Mouse (Mus musculus): ENCODE data around the gene Gm5565. TPM values are rescaled to one million over a fixed set of nuclear protein-coding genes. Genes with fewer than 3 reads are reported as not detected.
"Not testable (repeated sequence)": the region's sequence is repeated elsewhere in the genome, so short reads cannot be mapped to it uniquely, and the experiment has no call there.

Gene Gm5565
- not detected for total RNA-seq (2022)

DNA sequence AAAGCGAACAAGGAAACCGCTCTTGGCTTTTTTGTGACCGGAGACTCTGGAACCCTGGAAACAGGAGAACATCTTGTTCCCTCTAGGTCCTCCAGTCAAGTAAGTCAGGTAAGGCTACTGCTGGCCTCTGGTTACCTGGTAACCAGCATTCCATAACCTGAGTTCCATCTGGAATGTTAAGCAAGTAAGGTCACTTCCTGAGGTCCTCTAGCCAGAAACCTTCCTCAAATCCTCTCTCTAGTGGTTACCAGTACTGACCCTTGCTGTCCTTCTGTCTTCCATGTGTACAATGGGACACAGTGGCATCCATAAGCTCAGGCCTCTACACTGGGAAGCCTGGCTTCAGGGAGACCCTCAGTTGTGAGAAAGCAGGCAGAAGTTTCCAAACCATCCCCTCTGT is at the start of gene Gm5565:
Gene Gm5565 (minus strand): TSS at position 101 of the 400 bp plus-strand sequence.
- not testable (repeated sequence) for DNase-seq (ENCODE audit: low spot score)

DNA sequence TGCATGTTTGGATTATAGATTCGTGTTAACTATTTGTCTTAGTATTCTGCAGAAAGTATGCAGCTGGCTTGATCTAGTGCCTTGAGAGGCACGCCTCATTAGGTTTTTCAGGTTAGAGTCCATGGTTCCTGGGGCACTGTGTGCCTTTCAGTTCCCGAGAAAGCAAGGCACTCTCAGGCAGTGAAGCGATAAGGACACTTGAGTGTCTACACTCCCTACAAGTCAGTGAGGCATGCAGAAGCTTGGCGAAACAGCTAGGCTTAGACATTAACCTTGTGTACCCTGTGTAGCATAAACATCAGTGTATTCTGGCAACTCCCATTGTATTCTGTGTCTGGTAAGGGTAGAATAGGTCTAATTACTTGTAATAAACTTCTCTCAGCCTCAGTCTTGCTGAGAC is 45.2 kb upstream of the Gm5565 start:
- DNase-seq (ENCODE audit: low spot score) = no peak

DNA sequence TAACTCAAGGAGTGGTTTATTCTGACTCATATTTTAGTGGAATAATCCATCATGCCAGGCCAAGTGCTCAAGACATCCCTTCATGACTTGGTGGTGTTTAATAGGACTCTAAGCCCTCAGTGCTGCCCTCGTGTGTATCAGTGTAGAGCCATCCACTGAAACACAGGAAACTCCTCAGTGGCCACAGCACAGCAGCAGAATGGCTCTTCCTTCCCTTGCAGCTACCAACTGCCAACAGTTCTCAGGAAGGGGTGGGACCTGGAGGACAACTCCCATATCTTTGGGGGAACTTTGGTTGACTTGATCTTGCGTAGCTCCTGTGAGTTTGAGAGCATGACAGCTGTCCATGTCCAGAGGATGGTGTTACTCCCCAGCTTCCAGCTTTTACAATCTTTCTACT is 43.6 kb upstream of the Gm5565 start:
- no peak for DNase-seq (ENCODE audit: low spot score)

DNA sequence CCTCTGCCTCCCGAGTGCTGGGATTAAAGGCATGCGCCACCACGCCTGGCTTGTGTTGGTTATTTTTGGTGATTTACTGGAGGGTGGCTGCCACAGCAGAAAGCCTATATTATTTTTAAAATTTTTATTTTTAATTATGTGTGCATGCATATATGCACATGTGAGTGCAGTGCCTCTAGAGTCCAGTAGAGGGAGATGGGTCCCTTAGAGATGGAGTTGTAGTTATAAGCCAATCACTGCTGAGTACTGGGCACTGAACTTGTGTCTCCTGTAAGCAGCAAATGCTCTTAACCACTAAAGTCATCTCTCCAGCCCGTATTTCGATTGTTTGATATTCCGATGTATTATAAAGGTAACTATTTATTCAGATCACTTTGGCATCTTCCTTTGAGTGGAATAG is 40.2 kb upstream of the Gm5565 start:
- DNase-seq (ENCODE audit: low spot score) = no peak

DNA sequence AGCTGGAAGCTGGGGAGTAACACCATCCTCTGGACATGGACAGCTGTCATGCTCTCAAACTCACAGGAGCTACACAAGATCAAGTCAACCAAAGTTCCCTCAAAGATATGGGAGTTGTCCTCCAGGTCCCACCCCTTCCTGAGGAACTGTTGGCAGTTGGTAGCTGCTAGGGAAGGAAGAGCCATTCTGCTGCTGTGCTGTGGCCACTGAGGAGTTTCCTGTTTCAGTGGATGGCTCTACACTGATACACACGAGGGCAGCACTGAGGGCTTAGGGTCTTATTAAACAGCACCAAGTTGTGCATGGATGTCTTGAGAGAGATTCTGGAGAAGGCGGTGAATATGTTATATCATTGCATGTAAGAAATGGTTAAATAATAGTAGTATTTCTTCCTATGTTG is 39.2 kb upstream of the Gm5565 start:
- no peak for DNase-seq (ENCODE audit: low spot score)

DNA sequence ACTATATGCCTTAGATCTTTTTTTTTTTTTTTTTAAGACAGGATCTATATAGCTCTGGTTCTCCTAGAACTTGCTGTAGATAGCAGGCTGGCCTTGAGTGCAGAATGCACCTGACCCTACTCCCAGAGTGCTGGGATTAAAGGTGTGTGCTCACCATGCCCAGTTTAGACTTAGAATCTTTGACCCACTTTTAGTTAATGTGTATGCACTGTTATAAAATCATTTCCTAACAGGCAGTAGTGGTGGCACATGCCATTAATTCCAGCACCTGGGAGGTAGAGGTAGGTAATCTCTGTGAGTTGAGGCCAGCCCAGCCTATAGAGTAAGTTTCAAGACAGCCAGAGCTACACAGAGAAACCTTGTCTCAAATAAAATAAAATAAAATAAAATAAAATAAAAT is 38.7 kb upstream of the Gm5565 start:
- no peak for DNase-seq (ENCODE audit: low spot score)

DNA sequence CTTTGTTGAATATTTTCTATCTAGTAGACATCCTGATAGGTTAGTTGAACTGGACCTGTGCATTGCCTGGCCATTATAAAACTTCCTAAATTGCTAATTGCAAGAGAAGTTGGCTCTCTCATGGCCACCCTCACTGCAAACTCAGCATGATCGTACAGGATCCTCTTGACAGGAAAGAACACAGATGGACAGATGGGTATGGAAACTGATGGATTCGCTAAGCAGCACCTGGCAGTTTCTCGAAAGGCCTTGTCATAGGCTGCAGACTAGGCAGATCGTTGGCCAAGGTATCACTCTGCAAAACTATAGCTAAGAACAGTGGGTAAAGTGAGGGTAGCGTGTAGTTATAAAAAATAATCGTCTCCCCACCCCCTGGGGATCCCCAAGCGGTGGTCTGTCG is 33.0 kb upstream of the Gm5565 start:
- no peak for DNase-seq (ENCODE audit: low spot score)

DNA sequence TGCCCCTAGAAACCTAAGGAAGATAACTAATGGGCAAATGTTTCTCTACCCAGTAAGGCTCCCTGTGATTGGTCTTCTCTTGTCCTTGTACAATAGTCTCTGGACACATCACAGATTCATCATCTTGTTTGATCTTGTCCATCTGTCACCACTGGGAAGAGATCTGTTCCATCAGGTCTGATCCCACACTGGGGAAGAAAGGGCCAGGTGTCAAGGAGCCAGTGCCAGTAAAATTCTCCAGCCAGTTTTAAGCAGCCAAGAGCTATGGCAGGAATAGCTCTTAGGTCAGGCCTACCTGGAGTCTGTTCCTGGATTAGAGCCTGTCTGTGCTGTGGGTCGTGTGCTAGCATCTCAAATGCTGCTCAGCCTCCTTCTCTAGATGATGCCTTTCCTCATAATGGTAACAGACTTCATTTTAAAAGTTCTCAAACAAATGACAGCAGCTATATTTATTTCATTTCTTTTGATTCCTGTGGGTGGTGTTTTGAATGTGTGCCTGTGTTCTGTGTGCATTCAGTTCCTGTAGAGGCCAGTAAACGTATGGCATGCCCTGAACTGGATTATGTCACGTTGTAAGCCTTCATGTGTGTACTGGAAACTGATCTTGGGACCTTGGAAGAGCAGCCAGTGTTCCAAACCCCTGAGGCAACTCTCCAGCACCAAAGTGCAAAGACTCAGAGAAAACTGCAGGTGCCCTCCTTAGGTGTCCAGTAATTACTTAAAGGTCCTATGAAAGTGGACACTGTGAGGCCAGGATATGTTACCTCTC is 30.3 kb upstream of the Gm5565 start:
- DNase-seq (ENCODE audit: low spot score) = no peak

DNA sequence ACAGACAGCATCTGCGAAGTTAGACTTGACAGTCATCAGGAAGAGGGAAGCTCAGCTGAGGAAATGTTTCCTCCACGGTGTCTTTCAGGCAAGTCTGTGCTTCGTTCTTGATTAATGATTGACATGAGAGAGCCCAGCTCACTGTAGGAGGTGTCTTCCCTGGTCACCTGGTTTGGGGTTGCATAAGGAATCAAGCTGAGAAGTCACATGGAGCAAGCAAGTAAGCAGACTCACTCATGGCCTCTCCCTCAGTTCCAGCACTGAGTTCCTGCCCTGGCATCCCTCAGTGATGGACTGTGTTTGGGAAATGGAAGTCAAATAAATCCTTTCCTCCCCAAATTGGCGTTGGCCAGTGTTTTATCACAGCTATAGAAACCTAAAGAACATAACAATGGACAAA is 29.8 kb upstream of the Gm5565 start:
- DNase-seq (ENCODE audit: low spot score) = no peak

DNA sequence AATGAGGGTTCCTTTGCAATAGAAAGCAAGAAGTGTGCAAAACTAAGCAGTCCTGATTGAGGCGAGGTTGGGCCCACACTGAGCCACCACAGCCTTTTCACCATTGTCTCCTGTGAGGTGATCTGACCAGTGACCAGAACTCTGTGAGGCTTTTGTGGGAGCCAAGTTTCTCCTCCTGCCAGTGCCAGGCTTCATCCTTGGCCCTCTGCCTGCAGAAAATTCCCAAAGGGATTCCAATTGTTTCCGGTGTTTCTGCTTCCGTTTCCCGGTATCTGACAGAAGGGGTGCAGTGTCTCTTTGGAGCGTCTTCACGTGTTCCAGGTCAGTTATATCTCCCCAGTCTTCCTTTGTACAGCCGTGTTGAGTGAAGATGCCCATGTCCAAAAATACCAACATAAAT is 28.4 kb upstream of the Gm5565 start:
- no peak for DNase-seq (ENCODE audit: low spot score)

DNA sequence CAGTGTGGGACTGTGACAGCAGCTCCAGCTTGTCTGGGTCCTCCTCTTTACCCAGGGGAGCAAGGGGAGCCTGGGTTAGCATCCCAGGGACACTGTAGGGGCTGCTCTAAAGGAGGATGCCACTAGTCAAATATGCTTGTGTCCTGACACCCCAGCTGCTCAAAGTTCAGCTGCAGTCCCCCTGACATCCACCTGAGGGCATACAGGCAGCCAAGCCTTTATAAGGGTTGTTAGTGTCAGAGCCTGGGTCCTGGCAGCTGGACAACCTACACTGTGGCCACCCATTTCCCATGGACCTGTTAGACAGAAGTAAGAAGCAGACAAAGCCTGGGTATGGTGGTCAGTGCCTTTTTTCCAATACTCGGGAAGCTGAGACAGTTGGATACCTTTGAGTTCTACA is 27.8 kb upstream of the Gm5565 start:
- no peak for DNase-seq (ENCODE audit: low spot score)

DNA sequence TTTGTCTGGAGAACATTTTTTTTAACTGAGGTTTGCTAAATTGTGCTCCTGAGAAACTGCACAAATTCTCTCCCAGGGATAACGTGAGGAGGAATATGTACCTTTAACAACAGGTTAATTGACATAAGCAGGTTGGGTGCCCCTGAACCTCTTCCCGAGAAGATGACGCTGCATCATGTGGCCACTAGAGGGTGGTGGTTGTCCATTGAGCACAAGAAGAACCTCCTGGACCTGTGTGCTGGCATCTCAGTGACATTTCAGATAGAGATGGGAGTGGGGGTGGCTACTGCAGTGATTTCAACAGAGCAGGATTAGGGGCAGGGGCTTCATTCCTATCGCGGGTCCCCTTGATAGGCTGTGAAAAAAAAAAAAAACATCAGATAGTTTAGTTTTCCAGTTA is 27.1 kb upstream of the Gm5565 start:
- DNase-seq (ENCODE audit: low spot score) = peak; percentile 54

DNA sequence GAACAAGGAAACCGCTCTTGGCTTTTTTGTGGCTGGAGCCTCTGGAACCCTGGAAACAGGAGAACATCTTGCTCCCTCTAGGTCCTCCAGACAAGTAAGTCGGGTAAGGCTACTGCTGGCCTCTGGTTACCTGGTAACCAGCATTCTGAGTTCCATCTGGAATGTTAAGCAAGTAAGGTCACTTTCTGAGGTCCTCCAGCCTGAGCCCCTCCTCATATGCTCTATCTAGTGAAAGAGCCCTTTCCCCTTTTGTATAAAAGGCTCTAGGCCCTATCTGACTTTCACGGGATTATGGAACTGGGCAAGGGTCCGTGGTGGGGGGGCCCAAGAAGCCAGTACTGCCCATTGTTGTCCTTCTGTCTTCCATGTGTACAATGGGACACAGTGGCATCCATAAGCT is 24.9 kb upstream of the Gm5565 start, which contains the start of gene 1700001J03Rik:
Gene 1700001J03Rik (minus strand): TSS at position 101 of the 400 bp plus-strand sequence.
- not testable (repeated sequence) for DNase-seq (ENCODE audit: low spot score)

DNA sequence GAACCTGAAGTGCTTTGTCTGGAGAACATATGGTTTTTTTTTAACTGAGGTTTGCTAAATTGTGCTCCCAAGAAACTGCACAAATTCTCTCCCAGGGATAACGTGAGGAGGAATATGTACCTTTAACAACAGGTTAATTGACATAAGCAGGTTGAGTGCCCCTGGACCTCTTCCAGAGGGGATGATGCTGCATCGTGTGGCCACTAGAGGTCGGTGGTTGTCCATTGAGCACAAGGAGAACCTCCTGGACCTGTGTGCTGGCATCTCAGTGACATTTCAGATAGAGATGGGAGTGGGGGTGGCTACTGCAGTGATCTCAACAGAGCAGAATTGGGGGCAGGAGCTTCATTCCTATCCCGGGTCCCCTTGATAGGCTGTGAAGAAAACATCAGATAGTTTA is 12.4 kb upstream of the Gm5565 start:
- not testable (repeated sequence) for DNase-seq (ENCODE audit: low spot score)

DNA sequence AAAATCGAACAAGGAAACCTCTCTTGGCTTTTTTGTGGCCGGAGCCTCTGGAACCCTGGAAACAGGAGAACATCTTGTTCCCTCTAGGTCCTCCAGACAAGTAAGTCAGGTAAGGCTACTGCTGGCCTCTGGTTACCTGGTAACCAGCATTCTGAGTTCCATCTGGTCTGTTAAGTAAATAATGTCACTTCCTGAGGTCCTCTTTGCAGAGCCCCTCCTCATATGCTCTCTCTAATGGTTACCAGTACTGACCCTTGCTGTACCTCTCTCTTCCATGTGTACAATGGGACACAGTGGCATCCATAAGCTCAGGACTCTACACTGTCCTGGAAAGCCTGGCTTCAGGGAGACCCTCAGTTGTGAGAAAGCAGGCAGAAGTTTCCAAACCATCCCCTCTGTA is 10.3 kb upstream of the Gm5565 start, which contains the start of gene Gm6309:
Gene Gm6309 (minus strand): TSS at position 101 of the 400 bp plus-strand sequence.
- not testable (repeated sequence) for DNase-seq (ENCODE audit: low spot score)

DNA sequence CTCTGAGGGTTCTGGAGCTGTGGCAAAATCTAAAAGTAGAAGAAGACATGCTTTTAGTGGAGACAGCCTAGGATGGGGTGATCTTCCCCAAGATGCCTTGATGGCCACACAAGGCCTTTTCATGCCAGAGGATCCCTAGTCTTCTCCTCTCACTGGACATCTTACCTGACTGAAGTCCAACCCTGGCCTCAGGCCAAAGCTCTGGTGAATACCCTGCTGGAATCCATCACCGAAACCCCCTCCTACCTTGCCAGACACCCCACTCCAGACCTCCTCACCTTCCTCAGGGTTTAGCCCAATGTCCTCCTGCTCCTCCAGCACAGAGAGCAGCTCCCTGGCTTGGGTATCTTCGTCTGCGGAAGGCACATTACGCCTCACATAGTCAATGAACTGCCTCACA is 2.0 kb downstream of the Gm5565 start:
- not testable (repeated sequence) for DNase-seq (ENCODE audit: low spot score)

DNA sequence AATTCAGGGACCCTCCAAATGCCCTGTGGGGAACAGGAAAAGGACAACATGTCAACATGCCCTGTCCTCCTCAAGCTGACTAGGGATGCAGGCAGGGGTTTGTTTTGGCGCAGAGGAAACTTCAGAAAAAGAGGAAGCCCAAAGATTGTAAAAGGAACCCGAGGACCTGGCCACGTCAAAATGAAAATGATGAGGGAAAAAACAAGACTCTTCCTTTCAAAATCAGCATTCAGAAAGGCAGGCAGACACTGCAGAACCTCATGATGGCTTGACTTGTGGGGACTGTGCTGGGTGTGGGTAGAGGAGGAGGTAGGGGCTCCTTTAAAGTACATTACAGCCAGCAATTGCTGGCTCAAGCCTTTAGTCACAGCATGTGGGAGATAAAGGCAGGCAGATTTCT is 9.9 kb downstream of the Gm5565 start:
- no peak for DNase-seq (ENCODE audit: low spot score)

DNA sequence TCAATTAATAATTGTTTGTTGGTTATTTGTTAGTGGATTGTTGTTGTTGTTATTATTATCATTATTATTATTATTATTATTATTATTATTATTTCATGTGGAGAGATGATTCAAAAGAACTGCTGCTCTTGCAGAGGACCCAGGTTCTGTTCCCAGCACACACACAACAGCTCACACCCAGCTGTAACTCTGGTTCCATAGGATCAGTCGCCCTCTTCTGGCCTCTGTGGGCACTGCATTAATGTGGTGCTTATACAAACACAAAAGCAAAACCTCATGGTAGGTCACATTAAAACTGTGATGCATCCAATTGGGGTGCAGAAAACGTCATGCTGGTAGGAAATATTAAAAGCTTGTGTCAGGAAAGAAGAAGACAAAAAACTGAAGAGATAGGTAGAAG is 12.4 kb downstream of the Gm5565 start:
- DNase-seq (ENCODE audit: low spot score) = no peak

Other genes starting within 250 kb of the Gm5565 start
- gene Cyp3a25, start 150.9 kb downstream of the Gm5565 start, total RNA-seq (2022) = not detected
- not detected for gene Cyp3a59, start 81.3 kb downstream of the Gm5565 start, total RNA-seq (2022)
- gene Gm6309, start 10.2 kb upstream of the Gm5565 start, total RNA-seq (2022) = not detected
- gene 1700001J03Rik, start 24.8 kb upstream of the Gm5565 start, total RNA-seq (2022) = under 1 TPM in 3 of 4 experiments, not detected in 1; 0.63 to 0.85 (median 0.63) TPM
- gene Rnf6, start 61.0 kb upstream of the Gm5565 start, total RNA-seq (2022) = 10 to 100 TPM; 35.4 to 43.8 (median 40.9) TPM
- 10 to 100 TPM; 13.7 to 18.6 (median 16.9) TPM for gene Cdk8, start 70.7 kb upstream of the Gm5565 start, total RNA-seq (2022)
- gene Wasf3, start 224.4 kb upstream of the Gm5565 start, total RNA-seq (2022) = under 1 TPM; 0.25 to 0.57 (median 0.54) TPM

Data from heart, adult 8-10 months (tissue).